Mouse (Mus musculus): ENCODE measurements around the gene Gm12888. TPM values are rescaled to one million over a fixed set of nuclear protein-coding genes. Genes with fewer than 3 reads are reported as not detected.

Gm12888 gene
- not detected for polyA plus RNA-seq (2017; shearing (Covaris generic))

GRCm38 (mm10) chr4:121324817-121325216 lies at the start of gene Gm12888:
Gene Gm12888 (minus strand): TSS chr4:121324917.

Other genes with a start within 250 kb of the Gm12888 start
- 10 to 100 TPM; 46.1 to 47.0 TPM for gene Zmpste24, start 226.7 kb downstream of the Gm12888 start, polyA plus RNA-seq (2017; shearing (Covaris generic))
- not detected for gene Tmco2, start 215.7 kb downstream of the Gm12888 start, polyA plus RNA-seq (2017; shearing (Covaris generic))
- gene Rlf, start 109.8 kb downstream of the Gm12888 start, polyA plus RNA-seq (2017; shearing (Covaris generic)) = 10 to 100 TPM; 33.5 to 34.6 TPM
- gene Gm12886, start 98.2 kb upstream of the Gm12888 start, polyA plus RNA-seq (2017; shearing (Covaris generic)) = not detected

All from activated CD4-positive, CD25-positive, alpha-beta regulatory T cell (primary cell).